Mouse (Mus musculus) forebrain, embryonic 12.5 days (tissue): ENCODE data around the gene Ghsr. TPM values are rescaled to one million over a fixed set of nuclear protein-coding genes. Genes with fewer than 3 reads are reported as not detected.
A peak's percentile ranks its signal among the peaks of the same experiment; 100 is the strongest.
"Not testable (repeated sequence)": the region's sequence is repeated elsewhere in the genome, so short reads cannot be mapped to it uniquely, and the experiment has no call there.

Source experiments
- ATAC-seq: fragments of 200-750 bp; cut with Nextera tagmentation; 2 replicates; pipeline ENCODE4 v1.8.0; 2017; ENCODE audit warnings: moderate TSS enrichment; ENCODE audit not compliant: low FRiP score
- H3K27ac ChIP-seq: fragments of 300-500 bp; sonication (generic); 2 replicates; pipeline ENCODE4 v1.5.1; 2016; ENCODE audit warnings: mild to moderate bottlenecking
- H3K27me3 ChIP-seq: fragments of 300-500 bp; sonication (generic); 2 replicates; pipeline ENCODE4 v1.6.1; 2016; ENCODE audit warnings: mild to moderate bottlenecking
- H3K36me3 ChIP-seq: fragments of 300-500 bp; sonication (generic); replicated peaks from 2 replicates; pipeline ENCODE4 v1.6.1; 2016; ENCODE audit warnings: mild to moderate bottlenecking
- H3K4me1 ChIP-seq: fragments of 300-500 bp; sonication (generic); 2 replicates; pipeline ENCODE4 v1.6.1; 2016
- H3K4me2 ChIP-seq: fragments of 300-500 bp; sonication (generic); 2 replicates; pipeline ENCODE4 v1.6.1; 2016; ENCODE audit warnings: mild to moderate bottlenecking, moderate library complexity
- H3K4me3 ChIP-seq: fragments of 300-500 bp; sonication (generic); replicated peaks from 2 replicates; pipeline ENCODE4 v1.5.1; 2016; ENCODE audit warnings: mild to moderate bottlenecking
- H3K9ac ChIP-seq: fragments of 300-500 bp; sonication (generic); 2 replicates; pipeline ENCODE4 v1.6.1; 2016; ENCODE audit warnings: mild to moderate bottlenecking
- H3K9me3 ChIP-seq: fragments of 300-500 bp; sonication (generic); 2 replicates; pipeline ENCODE4 v1.6.1; 2016
- WGBS: fragments of 180-500 bp; shearing (Covaris S2); methylation state at CpG from one replicate; pipeline ENCODE4 v1.1.7; 2016; 5-methylcytosine and 5-hydroxymethylcytosine counted together
- polyA plus RNA-seq: library from polyadenylated mRNA; unstranded; fragments of >200 nt; fragmentation: Nextera tagmentation; extraction: Ambion mirVana; gene quantifications from 2 replicates; pipeline ENCODE4 v1.2.1, GENCODE M21; 2016

Gene Ghsr
- polyA plus RNA-seq, 1 experiment from 2014 or later: not detected

GRCm38 (mm10) chr3:27370125-27370524, 1.0 kb upstream of the Ghsr start:
- Histone ChIP-seq H3K27me3 (peaks cover 62% of the 10 kb centered on the region), H3K4me2 (no peak overlapping the region; the same call in 1 of the 2 replicates), H3K4me1 (peaks cover 16% of the 10 kb centered on the region), H3K4me3 (no peak overlapping the region), H3K27ac (no peak overlapping the region), H3K36me3 (no peaks in the 10 kb centered on the region), H3K9me3 (no peaks in the 10 kb centered on the region), H3K9ac (no peak overlapping the region)
- ATAC-seq: no peak
- WGBS: 5% methylated on average over 10 of the region's 10 CpGs

- H3K27ac ChIP-seq: no peak overlapping the region
- no peak overlapping the region for H3K9ac ChIP-seq
- H3K4me2 ChIP-seq: peak overlapping the region; percentile 68
- WGBS: 2% methylated on average over 20 of the region's 20 CpGs
- peaks cover 62% of the 10 kb centered on the region for H3K27me3 ChIP-seq
- no peak for ATAC-seq
- peaks cover 16% of the 10 kb centered on the region for H3K4me1 ChIP-seq
- no peaks in the 10 kb centered on the region for H3K9me3 ChIP-seq
- peak overlapping the region; percentile 39 for H3K4me3 ChIP-seq
- H3K36me3 ChIP-seq: no peaks in the 10 kb centered on the region
Observed at GRCm38 (mm10) chr3:27370582-27371275, 422 bp upstream of the Ghsr start.

- 1% methylated on average over 76 of the region's 77 CpGs for WGBS
- peak overlapping the region; percentile 39 for H3K4me3 ChIP-seq
- peak overlapping the region; percentile 68 for H3K4me2 ChIP-seq
- H3K27ac ChIP-seq: no peak overlapping the region
- no peaks in the 10 kb centered on the region for H3K9me3 ChIP-seq
- ATAC-seq: 0 out of 2 replicates have a peak, but pooled peaks have one; percentile 49
- H3K9ac ChIP-seq: no peak overlapping the region
- no peaks in the 10 kb centered on the region for H3K36me3 ChIP-seq
- H3K4me1 ChIP-seq: peaks cover 16% of the 10 kb centered on the region
- peaks cover 62% of the 10 kb centered on the region for H3K27me3 ChIP-seq
Observed at GRCm38 (mm10) chr3:27371725-27372650, 837 bp downstream of the Ghsr start.

GRCm38 (mm10) chr3:27374396-27374795, 3.2 kb downstream of the Ghsr start:
- no peak for ATAC-seq
- Histone ChIP-seq H3K27me3 (peaks cover 52% of the 10 kb centered on the region), H3K4me2 (no peak overlapping the region), H3K9me3 (no peaks in the 10 kb centered on the region), H3K9ac (no peak overlapping the region), H3K36me3 (no peaks in the 10 kb centered on the region), H3K27ac (no peak overlapping the region), H3K4me3 (no peak overlapping the region), H3K4me1 (peaks cover 16% of the 10 kb centered on the region)
- WGBS: 69% methylated on average over 9 of the region's 9 CpGs

GRCm38 (mm10) chr3:27377935-27378334, 6.8 kb downstream of the Ghsr start:
- no peak overlapping the region for H3K4me2 ChIP-seq
- H3K4me3 ChIP-seq: no peak overlapping the region
- H3K9me3 ChIP-seq: no peaks in the 10 kb centered on the region
- no peak for ATAC-seq
- H3K27ac ChIP-seq: no peak overlapping the region
- WGBS: 80% methylated on average over 4 of the region's 4 CpGs
- H3K27me3 ChIP-seq: peaks cover 17% of the 10 kb centered on the region
- no peaks in the 10 kb centered on the region for H3K4me1 ChIP-seq
- no peak overlapping the region for H3K9ac ChIP-seq
- H3K36me3 ChIP-seq: no peaks in the 10 kb centered on the region

- H3K4me1 ChIP-seq: no peaks in the 10 kb centered on the region
- no peaks in the 10 kb centered on the region for H3K9me3 ChIP-seq
- no peak overlapping the region for H3K9ac ChIP-seq
- ATAC-seq: no peak
- H3K36me3 ChIP-seq: no peaks in the 10 kb centered on the region
- no peak overlapping the region for H3K27ac ChIP-seq
- H3K27me3 ChIP-seq: no peaks in the 10 kb centered on the region
- no peak overlapping the region for H3K4me2 ChIP-seq
- 71% methylated on average over 3 of the region's 3 CpGs for WGBS
- no peak overlapping the region for H3K4me3 ChIP-seq
Observed at GRCm38 (mm10) chr3:27384836-27385235, 13.7 kb downstream of the Ghsr start.

- ATAC-seq: no peak
- H3K27me3 ChIP-seq: no peaks in the 10 kb centered on the region
- H3K4me3 ChIP-seq: no peak overlapping the region
- H3K4me2 ChIP-seq: no peak overlapping the region
- H3K9me3 ChIP-seq: no peaks in the 10 kb centered on the region
- WGBS: 68% methylated on average over 1 of the region's 1 CpGs
- H3K36me3 ChIP-seq: no peaks in the 10 kb centered on the region
- no peak overlapping the region for H3K9ac ChIP-seq
- H3K27ac ChIP-seq: no peak overlapping the region
- H3K4me1 ChIP-seq: no peaks in the 10 kb centered on the region
Observed at GRCm38 (mm10) chr3:27389923-27390322, 18.8 kb downstream of the Ghsr start.

GRCm38 (mm10) chr3:27400996-27401395, 29.8 kb downstream of the Ghsr start:
- not testable (repeated sequence) for H3K9ac ChIP-seq, H3K4me2 ChIP-seq, ATAC-seq, H3K4me3 ChIP-seq, H3K9me3 ChIP-seq, H3K4me1 ChIP-seq, H3K27ac ChIP-seq, H3K36me3 ChIP-seq, H3K27me3 ChIP-seq
- WGBS: 97% methylated on average over 3 of the region's 3 CpGs

- Histone ChIP-seq H3K4me1 (no peaks in the 10 kb centered on the region), H3K27me3 (no peaks in the 10 kb centered on the region), H3K27ac (no peak overlapping the region), H3K9ac (no peak overlapping the region), H3K9me3 (no peaks in the 10 kb centered on the region), H3K4me3 (no peak overlapping the region), H3K36me3 (no peaks in the 10 kb centered on the region), H3K4me2 (no peak overlapping the region)
- 88% methylated on average over 3 of the region's 3 CpGs for WGBS
- ATAC-seq: no peak
Observed at GRCm38 (mm10) chr3:27406440-27406839, 35.3 kb downstream of the Ghsr start.

GRCm38 (mm10) chr3:27408564-27408963, 37.4 kb downstream of the Ghsr start:
- Histone ChIP-seq H3K36me3 (no peaks in the 10 kb centered on the region), H3K4me2 (no peak overlapping the region), H3K4me1 (no peaks in the 10 kb centered on the region), H3K27me3 (no peaks in the 10 kb centered on the region), H3K27ac (no peak overlapping the region), H3K9me3 (no peaks in the 10 kb centered on the region), H3K9ac (no peak overlapping the region), H3K4me3 (no peak overlapping the region)
- no peak for ATAC-seq
- WGBS: 76% methylated on average over 2 of the region's 2 CpGs

GRCm38 (mm10) chr3:27411286-27411685, 40.1 kb downstream of the Ghsr start:
- no peak overlapping the region for H3K4me2 ChIP-seq
- no peaks in the 10 kb centered on the region for H3K27me3 ChIP-seq
- 94% methylated on average over 2 of the region's 2 CpGs for WGBS

GRCm38 (mm10) chr3:27413566-27413965, 42.4 kb downstream of the Ghsr start:
- H3K9ac ChIP-seq: no peak overlapping the region
- ATAC-seq: no peak
- H3K4me3 ChIP-seq: no peak overlapping the region
- WGBS: 85% methylated on average over 3 of the region's 3 CpGs
- no peak overlapping the region for H3K4me2 ChIP-seq
- no peaks in the 10 kb centered on the region for H3K36me3 ChIP-seq
- no peaks in the 10 kb centered on the region for H3K27me3 ChIP-seq
- no peak overlapping the region for H3K27ac ChIP-seq
- H3K9me3 ChIP-seq: no peaks in the 10 kb centered on the region
- no peaks in the 10 kb centered on the region for H3K4me1 ChIP-seq

More at GRCm38 (mm10) chr3:27411286-27411685, 40.1 kb downstream of the Ghsr start:
- H3K9me3 ChIP-seq: no peaks in the 10 kb centered on the region
- H3K27ac ChIP-seq: no peak overlapping the region
- ATAC-seq: no peak
- H3K4me1 ChIP-seq: no peaks in the 10 kb centered on the region
- H3K4me3 ChIP-seq: no peak overlapping the region
- H3K9ac ChIP-seq: no peak overlapping the region
- H3K36me3 ChIP-seq: no peaks in the 10 kb centered on the region
